Mouse (Mus musculus) layer of hippocampus, postnatal 25 days (tissue): ENCODE data around the gene Zfp821. TPM values are rescaled to one million over a fixed set of nuclear protein-coding genes. Genes with fewer than 3 reads are reported as not detected.

Source experiments
- DNase-seq, 2 experiments: peaks; one replicate each; pipeline ENCODE4 v3.0.0; 2022; ENCODE audit warnings: mixed read lengths in 2 of 2, low spot score in 1 of 2; ENCODE audit errors: extremely low spot score in 1 of 2
- total RNA-seq, 2 experiments: library from RNA; stranded (reverse); gene quantifications; 2 replicates each; pipeline ENCODE4 v1.2.3; 2021

Gene Zfp821
- total RNA-seq, result 10 to 100 TPM; 45.3 to 47.3 TPM

GRCm38 (mm10) chr8:109705320-109706075, at the start of gene Zfp821:
Gene Zfp821, plus strand, starts transcription at chr8:109705546.
- DNase-seq, result peak; percentile 79 to 81

GRCm38 (mm10) chr8:109656860-109657259, 48.5 kb upstream of the Zfp821 start:
- DNase-seq, result no peak

DNA sequence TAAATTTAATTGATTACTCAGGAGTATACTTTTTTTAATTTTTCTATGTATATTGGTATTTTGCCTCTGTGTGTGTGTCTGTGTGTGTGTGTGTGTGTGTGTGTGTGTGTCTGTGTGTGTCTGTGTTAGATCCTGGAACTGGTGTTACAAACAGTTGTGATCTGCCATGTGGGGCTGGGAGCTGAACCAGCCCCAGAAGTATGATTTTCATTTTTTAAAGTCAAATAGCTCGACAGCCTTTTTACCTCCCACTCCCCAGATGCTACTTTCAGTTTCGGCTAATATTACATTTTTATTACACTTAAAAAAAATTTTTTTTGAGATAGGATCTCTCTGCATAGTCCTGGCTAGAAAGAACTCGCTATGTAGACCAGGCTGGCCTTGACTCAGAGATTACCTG, 43.0 kb upstream of the Zfp821 start:
- DNase-seq, result no peak

- DNase-seq, result peak; percentile 26 to 33
Observed at GRCm38 (mm10) chr8:109666616-109667015, 38.7 kb upstream of the Zfp821 start.

DNA sequence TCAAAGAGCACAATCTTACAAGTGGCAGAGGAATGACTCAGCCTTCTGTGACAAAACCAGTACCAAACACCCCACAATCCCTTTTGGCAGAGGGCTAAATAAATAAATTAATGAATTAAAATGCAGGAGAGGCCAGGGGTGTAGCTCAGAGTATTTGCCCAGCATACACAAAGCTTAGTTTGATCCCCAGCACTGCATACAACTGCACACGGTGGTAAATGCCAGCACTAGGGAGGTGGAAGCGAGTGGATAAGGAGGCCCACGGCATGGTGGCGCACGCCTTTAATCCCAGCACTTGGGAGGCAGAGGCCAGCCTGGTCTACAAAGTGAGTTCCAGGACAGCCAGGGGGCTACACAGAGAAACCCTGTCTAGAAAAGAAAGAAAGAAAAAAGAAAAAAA, 32.7 kb upstream of the Zfp821 start:
- no peak for DNase-seq

DNA sequence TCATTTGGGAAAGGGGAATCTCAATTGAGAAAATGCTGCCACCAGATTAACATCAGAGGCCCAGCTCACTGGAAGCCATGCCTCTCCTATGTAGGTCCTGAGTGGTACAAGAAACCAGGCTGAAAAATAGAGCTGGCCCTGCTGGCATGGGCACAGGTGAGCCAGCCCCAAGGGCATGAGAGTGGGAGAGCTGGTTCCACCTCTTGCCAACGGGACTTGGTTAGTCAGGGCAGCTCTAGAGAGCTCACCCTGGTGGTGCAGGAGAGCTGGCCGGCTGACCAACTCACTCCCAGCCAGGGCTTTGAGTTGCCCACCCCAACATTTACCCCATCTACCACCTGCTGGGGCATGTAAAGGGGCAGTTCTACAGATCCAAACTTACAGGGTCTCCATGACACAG, 31.8 kb upstream of the Zfp821 start:
- DNase-seq, result no peak

- DNase-seq, result no peak
Observed at GRCm38 (mm10) chr8:109675896-109676643, 29.3 kb upstream of the Zfp821 start.

GRCm38 (mm10) chr8:109681535-109681934, 23.8 kb upstream of the Zfp821 start:
- no peak for DNase-seq

GRCm38 (mm10) chr8:109682120-109682519, 23.2 kb upstream of the Zfp821 start:
- no peak for DNase-seq

GRCm38 (mm10) chr8:109687248-109687647, 18.1 kb upstream of the Zfp821 start:
- DNase-seq, result no peak

DNA sequence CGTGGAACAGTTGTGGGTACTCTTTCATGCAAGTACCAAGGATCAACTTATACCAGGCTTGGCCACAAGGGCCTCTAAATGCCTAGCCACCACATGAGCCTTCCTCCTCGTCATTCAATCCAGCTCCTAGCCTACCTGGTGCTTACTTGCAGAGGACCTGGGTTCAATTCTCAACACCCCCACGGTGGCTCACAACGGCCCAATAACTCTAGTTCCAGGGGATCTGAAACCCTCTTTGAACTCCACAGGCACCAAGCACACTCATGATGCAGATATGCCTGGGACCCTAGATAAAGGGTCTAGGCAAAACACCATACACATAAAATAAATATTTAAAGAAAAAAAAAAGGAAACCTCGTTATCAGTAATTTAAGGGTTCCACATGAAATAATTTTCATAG, 13.6 kb upstream of the Zfp821 start:
- no peak for DNase-seq

DNA sequence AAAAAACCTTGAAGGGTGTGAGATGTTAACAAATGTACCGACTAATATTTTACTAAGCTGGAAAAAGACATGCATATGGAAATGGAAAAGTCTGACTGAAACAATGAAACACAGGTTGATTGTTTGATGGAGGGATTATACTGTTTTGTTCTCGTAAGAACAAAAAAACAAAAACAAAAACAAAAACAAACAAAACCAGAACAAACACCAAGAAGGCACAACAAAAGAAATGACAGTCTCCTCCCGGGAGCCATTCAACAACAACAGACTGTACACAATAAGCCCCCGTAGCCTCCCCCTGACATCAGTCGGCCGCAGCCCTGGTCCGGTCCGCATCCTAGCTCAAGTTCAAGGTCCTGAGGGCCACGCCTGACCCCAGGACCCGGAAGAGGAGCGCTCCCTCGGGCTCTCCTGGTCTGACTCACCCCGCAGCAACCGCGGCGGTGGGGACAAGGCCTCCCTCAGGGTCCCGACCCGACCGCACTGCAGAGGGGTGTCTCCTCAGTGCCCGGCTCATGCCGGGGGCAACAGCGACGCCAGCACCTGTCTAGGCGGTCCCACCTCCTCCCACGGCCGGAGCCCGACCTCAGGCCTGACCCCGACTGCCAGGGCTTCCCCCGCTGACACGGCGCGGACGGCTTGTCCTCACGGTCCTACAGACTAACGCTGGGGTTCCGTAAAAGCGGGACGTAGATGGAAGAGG, 12.8 kb upstream of the Zfp821 start:
- peak in 1 of 2 experiments; percentile 54 for DNase-seq

- DNase-seq, result peak; percentile 91 to 94
Observed at GRCm38 (mm10) chr8:109693146-109693900, 12.0 kb upstream of the Zfp821 start, which contains the start of gene Ist1. Gene Ist1, minus strand, starts transcription at chr8:109693260.

GRCm38 (mm10) chr8:109694154-109694553, 11.2 kb upstream of the Zfp821 start:
- DNase-seq, result no peak

DNA sequence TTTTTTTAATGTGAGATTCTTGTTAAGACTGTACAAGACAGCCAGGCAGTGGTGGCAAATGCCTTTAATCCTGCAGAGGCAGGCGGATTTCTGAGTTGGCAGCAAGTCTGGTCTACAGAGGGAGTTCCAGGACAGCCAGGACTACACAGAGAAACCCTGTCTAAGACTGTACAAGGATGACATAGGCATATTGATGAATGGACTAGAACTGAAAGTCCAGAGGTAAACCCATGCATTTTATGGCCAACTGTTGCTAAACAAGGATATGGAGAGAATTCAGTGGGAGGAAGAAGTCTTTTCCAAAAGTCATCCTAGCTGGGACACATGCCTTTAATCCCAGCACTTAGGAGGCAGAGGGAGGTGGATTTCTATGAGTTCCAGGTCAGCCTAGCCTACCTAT, 7.6 kb upstream of the Zfp821 start:
- DNase-seq, result no peak

- DNase-seq, result no peak
Observed at GRCm38 (mm10) chr8:109698477-109698876, 6.9 kb upstream of the Zfp821 start.

DNA sequence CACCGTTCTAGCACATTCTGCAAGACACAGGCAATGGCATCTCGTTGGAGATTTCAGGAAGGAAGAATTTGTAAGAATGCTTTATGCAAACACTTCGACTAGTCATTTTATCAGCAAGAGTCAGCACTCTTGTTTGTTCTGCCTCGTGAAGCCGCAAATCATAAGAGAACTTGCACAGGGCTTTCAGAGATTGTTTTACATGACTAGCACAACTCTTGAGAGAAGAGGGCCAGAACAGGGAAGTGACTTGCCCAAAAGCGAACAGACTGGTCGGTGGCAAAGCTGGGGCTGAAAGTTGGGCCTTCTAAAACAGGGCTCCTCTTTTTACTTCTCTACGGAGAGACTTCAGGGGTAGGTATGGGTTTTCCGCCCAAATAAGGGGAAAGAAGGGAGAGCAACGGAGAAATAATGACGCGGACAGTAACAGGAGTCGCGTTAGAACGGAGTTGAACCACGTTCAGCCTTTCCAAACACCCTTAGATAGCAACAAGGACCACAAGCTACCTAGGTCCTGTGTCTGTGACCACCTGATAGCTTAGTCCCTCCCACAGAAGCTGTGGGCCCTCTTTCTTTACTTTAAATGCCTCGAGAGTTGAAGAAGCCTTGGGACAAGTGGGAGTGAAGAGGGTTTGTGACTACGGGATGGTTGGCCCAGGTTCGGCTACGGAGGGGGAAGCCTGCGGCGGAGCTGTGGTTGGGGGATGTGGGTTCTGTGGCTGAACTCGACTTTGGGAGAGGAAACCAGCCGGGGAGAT, 604 bp upstream of the Zfp821 start:
- no peak for DNase-seq

- no peak for DNase-seq
Observed at GRCm38 (mm10) chr8:109706076-109706873, 929 bp downstream of the Zfp821 start.

DNA sequence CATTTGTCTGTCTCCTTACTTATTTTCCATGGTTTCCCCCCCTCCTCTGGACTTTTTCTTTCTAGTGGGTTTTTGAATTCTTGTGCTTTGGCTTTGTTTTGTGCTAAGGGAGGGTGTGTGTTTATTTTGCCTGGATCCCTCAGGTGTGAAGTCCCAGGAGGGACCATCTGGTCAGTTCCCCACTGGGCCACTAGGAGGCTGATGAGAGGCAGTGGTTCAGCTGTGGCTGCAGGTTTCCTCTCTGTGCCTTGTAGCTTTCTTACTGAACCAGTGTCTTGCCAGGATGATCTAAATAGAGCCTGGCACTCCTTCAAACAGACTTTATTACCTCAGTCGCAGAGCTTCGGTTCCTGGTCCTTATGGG, 1.5 kb downstream of the Zfp821 start:
- peak; percentile 38 to 74 for DNase-seq
